ENCODE assay signal across 28 mouse cellular contexts in the genomic region with DNA sequence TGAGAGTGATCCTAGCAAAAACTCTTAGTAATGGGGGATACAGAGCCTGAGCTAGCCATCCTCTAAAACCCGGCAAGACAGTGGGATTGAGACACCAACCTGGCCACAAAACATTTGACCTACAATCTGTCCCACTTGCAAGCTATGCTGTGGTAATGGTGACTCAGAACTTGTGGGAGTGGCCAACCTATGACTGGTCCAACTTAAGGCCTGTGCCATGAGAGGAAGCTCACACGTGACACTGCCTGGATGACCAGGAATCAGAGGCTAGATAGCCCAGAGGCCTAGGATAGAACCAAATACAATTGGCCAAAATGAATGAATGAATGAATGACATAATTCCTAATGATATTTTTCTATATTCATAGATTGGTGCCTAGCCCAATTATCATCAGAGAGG. TPM values are rescaled to one million over a fixed set of nuclear protein-coding genes. Genes with fewer than 3 reads are reported as not detected.
"Had no signal": no experiment of that assay in that cellular context is flagged by ENCODE, and none has a peak within 500 bp of the region (broad histone marks: within the 10 kb centered on the region; RNA-seq: fewer than 3 reads in every experiment).

No protein-coding gene starts in this region.

- H3K27me3 ChIP-seq: kidney, embryonic 15.5 days; liver, embryonic 13.5 days; neural tube, embryonic 12.5 days; neural tube, embryonic 15.5 days had no signal

- H3K9me3 ChIP-seq: kidney, embryonic 15.5 days; liver, embryonic 13.5 days; neural tube, embryonic 12.5 days; neural tube, embryonic 15.5 days had no signal

- H3K4me1 ChIP-seq: kidney, embryonic 15.5 days; neural tube, embryonic 12.5 days; neural tube, embryonic 15.5 days had no signal

- H3K4me2 ChIP-seq: kidney, embryonic 15.5 days; liver, embryonic 13.5 days; midbrain, embryonic 11.5 days; neural tube, embryonic 12.5 days; neural tube, embryonic 15.5 days had no signal

- H3K27ac ChIP-seq: kidney, embryonic 15.5 days; liver, embryonic 13.5 days; neural tube, embryonic 12.5 days; neural tube, embryonic 15.5 days had no signal

- H3K4me3 ChIP-seq: kidney, embryonic 15.5 days; liver, embryonic 13.5 days; neural tube, embryonic 12.5 days; neural tube, embryonic 15.5 days had no signal

- H3K36me3 ChIP-seq: kidney, embryonic 15.5 days; liver, embryonic 13.5 days; neural tube, embryonic 12.5 days; neural tube, embryonic 15.5 days had no signal

- DNase-seq: kidney, adult 2 months; kidney, postnatal 14 days; kidney, postnatal 4 days; liver, embryonic 13.5 days; lung, adult 2 months; lung, postnatal 14 days; lung, postnatal 4 days; midbrain, embryonic 14.5 days; right cerebral cortex, postnatal 25 days; spleen, adult 18-20 months; thymus, adult 18-20 months; thymus, postnatal 36 days had no signal

- H3K9ac ChIP-seq: kidney, embryonic 15.5 days; liver, embryonic 13.5 days; neural tube, embryonic 12.5 days; neural tube, embryonic 15.5 days had no signal

RNA-seq across cellular contexts. Expression of a gene that starts 32.9 kb away (rescaled TPM):
- total RNA-seq: layer of hippocampus, adult 18-20 months; layer of hippocampus, postnatal 14 days; left cerebral cortex, adult 8-10 months; left cerebral cortex, postnatal 14 days; liver, adult 2 months; megakaryocyte-erythroid progenitor cell, adult 5-6 weeks; midbrain, postnatal 0 days had no signal
- polyA plus RNA-seq: kidney, adult 2 months; kidney, embryonic 15.5 days; limb, embryonic 14.5 days; liver, adult 2 months; lung, adult 2 months; lung, embryonic 16.5 days; midbrain, embryonic 11.5 days; midbrain, embryonic 14.5 days; midbrain, postnatal 0 days; neural tube, embryonic 12.5 days; neural tube, embryonic 15.5 days had no signal

RNA-seq across cellular contexts. Expression of a gene that starts 53.3 kb away (rescaled TPM):
- total RNA-seq: layer of hippocampus, adult 18-20 months; layer of hippocampus, postnatal 14 days; left cerebral cortex, adult 8-10 months; left cerebral cortex, postnatal 14 days; megakaryocyte progenitor cell, adult 5-6 weeks; megakaryocyte-erythroid progenitor cell, adult 5-6 weeks; midbrain, postnatal 0 days had no signal
- polyA plus RNA-seq: kidney, adult 2 months; kidney, embryonic 15.5 days; limb, embryonic 11.5 days; limb, embryonic 14.5 days; liver, adult 2 months; liver, embryonic 13.5 days; lung, adult 2 months; lung, embryonic 16.5 days; midbrain, embryonic 11.5 days; midbrain, embryonic 14.5 days; midbrain, postnatal 0 days; neural tube, embryonic 12.5 days; neural tube, embryonic 15.5 days; testis, adult 2 months had no signal
